Mouse (Mus musculus) brain, adult 2 months (tissue): ENCODE results near the gene Rhobtb1.
A peak's percentile ranks its signal among the peaks of the same experiment; 100 is the strongest.

Experiments
- DNase-seq: peaks from one replicate; pipeline ENCODE4 v3.0.0; 2011; ENCODE audit warnings: low read depth, low spot score

Rhobtb1 gene

GRCm38 (mm10) chr10:69163216-69163615, 12.0 kb downstream of the Rhobtb1 start:
- no peak for DNase-seq

- peak; percentile 43 for DNase-seq
Measured at GRCm38 (mm10) chr10:69165125-69165524, 13.9 kb downstream of the Rhobtb1 start.

- no peak for DNase-seq
Measured at GRCm38 (mm10) chr10:69165847-69166246, 14.6 kb downstream of the Rhobtb1 start.

- peak; percentile 56 for DNase-seq
Measured at GRCm38 (mm10) chr10:69166514-69166913, 15.3 kb downstream of the Rhobtb1 start.

GRCm38 (mm10) chr10:69172412-69172811, 21.2 kb downstream of the Rhobtb1 start:
- no peak for DNase-seq

GRCm38 (mm10) chr10:69176116-69176515, 24.9 kb downstream of the Rhobtb1 start:
- DNase-seq = peak; percentile 16

GRCm38 (mm10) chr10:69179341-69179740, 28.1 kb downstream of the Rhobtb1 start:
- no peak for DNase-seq

- no peak for DNase-seq
Measured at GRCm38 (mm10) chr10:69180997-69181396, 29.8 kb downstream of the Rhobtb1 start.

- DNase-seq = no peak
Measured at GRCm38 (mm10) chr10:69184903-69185302, 33.7 kb downstream of the Rhobtb1 start.

GRCm38 (mm10) chr10:69185431-69185830, 34.2 kb downstream of the Rhobtb1 start:
- no peak for DNase-seq

- peak; percentile 93 for DNase-seq
Measured at GRCm38 (mm10) chr10:69185894-69186893, 35.0 kb downstream of the Rhobtb1 start.

- no peak for DNase-seq
Measured at GRCm38 (mm10) chr10:69187773-69188443, 36.7 kb downstream of the Rhobtb1 start.

GRCm38 (mm10) chr10:69190434-69191160, 39.4 kb downstream of the Rhobtb1 start:
- DNase-seq = no peak

GRCm38 (mm10) chr10:69192266-69192665, 41.0 kb downstream of the Rhobtb1 start:
- no peak for DNase-seq

GRCm38 (mm10) chr10:69193721-69194120, 42.5 kb downstream of the Rhobtb1 start:
- no peak for DNase-seq

GRCm38 (mm10) chr10:69204677-69205400, 53.6 kb downstream of the Rhobtb1 start:
- DNase-seq = no peak

GRCm38 (mm10) chr10:69206081-69206480, 54.8 kb downstream of the Rhobtb1 start:
- DNase-seq = no peak

- DNase-seq = no peak
Measured at GRCm38 (mm10) chr10:69207481-69207880, 56.2 kb downstream of the Rhobtb1 start.

GRCm38 (mm10) chr10:69207981-69208630, 56.9 kb downstream of the Rhobtb1 start:
- no peak for DNase-seq

GRCm38 (mm10) chr10:69208705-69209104, 57.5 kb downstream of the Rhobtb1 start:
- DNase-seq = no peak

GRCm38 (mm10) chr10:69210006-69210405, 58.8 kb downstream of the Rhobtb1 start:
- no peak for DNase-seq
